Mouse (Mus musculus) olfactory bulb, adult 2 months (tissue): ENCODE measurements around the gene Idh3a.

Experiments used
- CTCF ChIP-seq: fragments of 200-500 bp; IDR thresholded peaks from 2 replicates; pipeline ENCODE4 v1.5.1; 2012; ENCODE audit warnings: low read depth, mild to moderate bottlenecking, low read length, moderate library complexity; ENCODE audit not compliant: insufficient read depth
- POLR2A ChIP-seq: fragments of 200-500 bp; IDR thresholded peaks from 2 replicates; pipeline ENCODE4 v1.6.1; 2012; ENCODE audit warnings: mild to moderate bottlenecking, low read depth, low read length, moderate library complexity; ENCODE audit not compliant: insufficient read depth

DNA sequence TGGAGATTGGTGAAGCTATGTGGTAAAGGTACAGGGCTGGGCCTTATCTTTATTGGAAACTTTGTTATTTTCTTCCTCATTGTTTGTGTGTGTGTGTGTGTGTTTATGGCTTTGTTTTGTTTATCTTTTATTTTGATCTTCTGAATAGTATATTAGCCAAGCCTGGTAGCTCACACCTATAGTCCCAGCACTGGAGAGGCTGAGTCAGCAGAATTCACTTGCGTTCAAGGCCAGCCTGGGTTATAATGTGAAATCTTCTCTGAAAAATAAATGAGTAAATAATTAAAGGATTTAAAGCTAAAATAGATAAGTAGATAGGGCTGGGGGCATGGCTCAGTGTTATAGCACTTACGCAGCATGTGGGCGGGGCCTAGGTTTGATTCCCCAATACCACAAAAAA, 47.9 kb upstream of the Idh3a start:
- no peak for TF ChIP-seq POLR2A
- TF ChIP-seq CTCF = no peak
